In the genomic region with DNA sequence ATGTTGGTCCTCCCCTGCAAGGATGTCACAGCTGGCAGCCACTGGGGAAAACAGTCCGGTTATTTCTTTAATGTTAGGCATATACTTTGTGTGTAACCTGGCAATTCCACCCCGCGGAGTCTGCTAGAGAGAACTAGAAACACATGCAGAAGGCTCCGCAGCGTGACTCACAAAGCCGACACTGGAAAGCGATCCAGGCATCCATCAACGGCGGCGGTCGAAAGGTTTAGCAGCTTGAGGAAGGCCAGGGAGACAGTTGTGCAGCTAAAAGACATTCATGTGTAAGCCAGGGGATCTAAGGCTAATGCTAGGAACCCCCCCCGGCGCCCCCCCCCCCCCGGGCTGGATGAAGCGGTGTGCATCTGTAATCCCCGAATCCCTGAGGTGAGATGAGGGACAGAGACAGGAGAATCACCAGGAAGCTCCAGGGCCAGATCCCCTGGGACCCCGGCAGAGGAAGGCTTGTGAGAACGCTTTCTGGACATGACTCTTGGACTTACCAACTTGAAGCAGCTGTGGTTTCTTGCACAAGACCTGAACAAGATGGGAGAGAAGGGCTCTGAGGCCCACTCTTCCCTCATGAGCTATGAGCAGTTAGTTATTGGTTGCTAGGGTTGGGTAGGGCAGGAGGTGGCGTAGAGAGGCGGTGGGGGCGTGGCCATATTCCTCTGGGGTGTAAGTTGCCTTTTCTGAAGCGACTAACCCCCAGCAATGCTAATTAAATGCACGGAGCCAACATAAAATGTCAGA, we compare ENCODE assay signal across 8 mouse cellular contexts. TPM values are rescaled to one million over a fixed set of nuclear protein-coding genes. Genes with fewer than 3 reads are reported as not detected.
DNase-seq lines count a peak whose midpoint lies in the region; ATAC-seq and TF ChIP-seq lines count a peak whose summit lies in the region.

No protein-coding gene starts in this region.

- H3K27ac ChIP-seq in hindbrain, embryonic 16.5 days (ENCODE audit: low read depth, low read length): peak overlapping the region; percentile 45; the same call in 1 of the 2 replicates
- H3K27ac ChIP-seq in kidney, adult 2 months (ENCODE audit: insufficient read depth, low read depth, low read length): no peak overlapping the region

- H3K4me1 ChIP-seq in hindbrain, embryonic 16.5 days (ENCODE audit: control insufficient read depth, insufficient read depth, low read depth, low read length): peaks cover 15% of the 10 kb centered on the region
- H3K4me1 ChIP-seq in kidney, adult 2 months (ENCODE audit: control insufficient read depth, insufficient read depth, low read length): no peaks in the 10 kb centered on the region

- 18% methylated on average over 22 of the region's 23 CpGs for whole genome bisulfite sequencing in hindbrain, embryonic 16.5 days
- WGBS in kidney, adult 2 months: 43% methylated on average over 23 of the region's 23 CpGs

- no peak for ATAC-seq in hindbrain, embryonic 16.5 days

- H3K36me3 ChIP-seq in hindbrain, embryonic 16.5 days (ENCODE audit: control insufficient read depth, insufficient read depth, low read length): no peaks in the 10 kb centered on the region
- no peaks in the 10 kb centered on the region for H3K36me3 ChIP-seq in kidney, adult 2 months (ENCODE audit: control insufficient read depth, insufficient read depth, low read length)

- no peak for TF ChIP-seq POLR2A in kidney, adult 2 months (IDR thresholded peaks at IDR 0.05; ENCODE audit: low read depth, low read length)

- no peak overlapping the region for H3K4me3 ChIP-seq in hindbrain, embryonic 16.5 days (ENCODE audit: low read length)
- no peak overlapping the region for H3K4me3 ChIP-seq in kidney, adult 2 months (ENCODE audit: insufficient read depth, low read depth, low read length)

- DNase-seq in 416B (ENCODE audit: low read depth): peak; percentile 71
- DNase-seq in adrenal gland, postnatal 25 days: peak; percentile 52
- DNase-seq in forelimb bud, embryonic 11.5 days (ENCODE audit: low read depth, low spot score): peak; percentile 63
- DNase-seq in monocyte, adult 2 months (ENCODE audit: low read depth in 1 of 2, low spot score in 2 of 2): peak; percentile 14 to 38
- no peak for DNase-seq in urinary bladder, adult 18-20 months (ENCODE audit: low spot score in 2 of 2)
- DNase-seq in kidney, adult 2 months: no peak
- no peak for DNase-seq in urinary bladder, postnatal 36 days (ENCODE audit: low spot score in 2 of 2)

- H3K27me3 ChIP-seq in hindbrain, embryonic 16.5 days (replicated peaks; ENCODE audit: control insufficient read depth, insufficient read depth, low read length): no peaks in the 10 kb centered on the region
- H3K27me3 ChIP-seq in kidney, adult 2 months (replicated peaks; ENCODE audit: control insufficient read depth, insufficient read depth, low read length): no peaks in the 10 kb centered on the region

- H3K4me2 ChIP-seq in hindbrain, embryonic 16.5 days (ENCODE audit: low read length): peak overlapping the region; percentile 37

- peak overlapping the region; percentile 49; the same call in 1 of the 2 replicates for H3K9ac ChIP-seq in hindbrain, embryonic 16.5 days (ENCODE audit: low read depth, low read length)

- H3K9me3 ChIP-seq in hindbrain, embryonic 16.5 days (ENCODE audit: control insufficient read depth, low read length): no peaks in the 10 kb centered on the region

- TF ChIP-seq CTCF in kidney, adult 2 months (conservative IDR thresholded peaks at IDR 0.05; ENCODE audit: insufficient read depth, insufficient read length, low read depth, low read length): no peak

RNA-seq across cellular contexts. Expression of gene Foxk1, which starts 16.2 kb away (rescaled TPM):
- 24.2 and 27.3 TPM in 2 replicates for total RNA-seq in adrenal gland, postnatal 25 days (2021)
- polyA plus RNA-seq in hindbrain, embryonic 16.5 days (2015; fragmentation: Nextera tagmentation; extraction: Ambion mirVana): 3.1 and 5.1 TPM in 2 replicates
- 11.6 and 12.4 TPM in 2 replicates for polyA plus RNA-seq in kidney, adult 2 months (2012; rRNA removed)

Comparison
In these comparisons a context has a peak if more than half of its experiments do, and no peak if none do; other contexts are left out.
1. DNase-seq: peak in 416B (single experiment), adrenal gland, postnatal 25 days (single experiment), forelimb bud, embryonic 11.5 days (single experiment) and monocyte, adult 2 months (2 of 2); none in urinary bladder, adult 18-20 months (0 of 2), kidney, adult 2 months (single experiment) and urinary bladder, postnatal 36 days (0 of 2).